Mouse (Mus musculus): Measurements from ENCODE around the gene Fosl1. TPM values are rescaled to one million over a fixed set of nuclear protein-coding genes. Genes with fewer than 3 reads are reported as not detected.
"Not testable (repeated sequence)": the region's sequence is repeated elsewhere in the genome, so short reads cannot be mapped to it uniquely, and the experiment has no call there.

Gene Fosl1
- total RNA-seq, 2 experiments from 2014 or later = not detected

DNA sequence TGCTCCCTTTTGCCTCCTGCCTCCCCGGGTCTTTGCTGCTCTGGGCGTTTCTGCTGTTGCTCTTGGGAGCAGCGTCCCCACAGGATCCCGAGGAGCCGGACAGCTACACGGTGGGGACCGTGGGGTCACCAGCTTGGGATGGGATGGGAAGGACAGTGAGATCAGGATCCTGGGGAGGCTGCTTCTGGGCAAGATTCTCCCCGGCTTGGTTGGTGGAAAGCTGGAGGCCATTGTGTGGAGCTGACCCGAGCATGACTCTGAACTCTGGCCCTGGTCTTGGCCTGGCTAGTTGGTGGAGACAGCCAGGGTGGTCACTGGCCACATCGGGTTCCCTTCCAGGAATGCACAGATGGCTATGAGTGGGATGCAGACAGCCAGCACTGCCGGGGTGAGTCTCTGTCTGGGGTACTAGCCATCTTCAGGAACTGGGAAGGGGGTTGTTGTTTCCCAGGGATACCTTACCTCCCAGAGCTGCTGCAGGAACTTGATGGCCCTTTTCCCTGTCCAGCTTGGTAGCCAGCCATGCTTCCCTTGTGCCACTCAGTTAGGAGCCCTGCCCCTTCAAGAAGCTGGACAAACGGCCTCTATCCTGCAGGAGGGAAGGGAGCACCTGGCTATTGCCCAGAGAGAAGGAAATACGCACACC, 27.8 kb downstream of the Fosl1 start:
- intact Hi-C loops (cut with DNase I) = no loop called here
- peak; percentile 28 to 46 for DNase-seq

GRCm38 (mm10) chr19:5477004-5477667, 29.8 kb downstream of the Fosl1 start:
- DNase-seq = no peak
- intact Hi-C loops (cut with DNase I) = no loop called here

- intact Hi-C loops (cut with DNase I) = no loop called here
- no peak for DNase-seq
Measured at GRCm38 (mm10) chr19:5477668-5478300, 30.4 kb downstream of the Fosl1 start.

- intact Hi-C loops (cut with DNase I) = no loop called here
- DNase-seq = no peak
Measured at GRCm38 (mm10) chr19:5480016-5480415, 32.7 kb downstream of the Fosl1 start.

DNA sequence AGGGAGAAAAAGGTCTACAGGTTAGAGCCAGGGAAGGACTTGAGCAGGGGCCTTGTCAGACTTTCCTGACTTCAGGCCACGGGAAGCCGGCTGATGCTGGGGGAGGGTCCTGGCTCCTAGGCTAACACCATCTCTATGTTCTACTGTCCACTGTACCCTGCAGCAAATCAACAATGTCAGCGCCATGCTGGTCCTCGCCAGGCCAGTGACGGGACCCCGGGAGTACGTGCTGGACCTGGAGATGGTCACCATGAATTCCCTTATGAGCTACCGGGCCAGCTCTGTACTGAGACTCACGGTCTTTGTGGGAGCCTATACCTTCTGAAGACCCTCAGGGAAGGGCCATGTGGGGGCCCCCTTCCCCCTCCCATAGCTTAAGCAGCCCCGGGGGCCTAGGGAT, 34.1 kb downstream of the Fosl1 start:
- no peak for DNase-seq
- intact Hi-C loops (cut with DNase I) = no loop called here

DNA sequence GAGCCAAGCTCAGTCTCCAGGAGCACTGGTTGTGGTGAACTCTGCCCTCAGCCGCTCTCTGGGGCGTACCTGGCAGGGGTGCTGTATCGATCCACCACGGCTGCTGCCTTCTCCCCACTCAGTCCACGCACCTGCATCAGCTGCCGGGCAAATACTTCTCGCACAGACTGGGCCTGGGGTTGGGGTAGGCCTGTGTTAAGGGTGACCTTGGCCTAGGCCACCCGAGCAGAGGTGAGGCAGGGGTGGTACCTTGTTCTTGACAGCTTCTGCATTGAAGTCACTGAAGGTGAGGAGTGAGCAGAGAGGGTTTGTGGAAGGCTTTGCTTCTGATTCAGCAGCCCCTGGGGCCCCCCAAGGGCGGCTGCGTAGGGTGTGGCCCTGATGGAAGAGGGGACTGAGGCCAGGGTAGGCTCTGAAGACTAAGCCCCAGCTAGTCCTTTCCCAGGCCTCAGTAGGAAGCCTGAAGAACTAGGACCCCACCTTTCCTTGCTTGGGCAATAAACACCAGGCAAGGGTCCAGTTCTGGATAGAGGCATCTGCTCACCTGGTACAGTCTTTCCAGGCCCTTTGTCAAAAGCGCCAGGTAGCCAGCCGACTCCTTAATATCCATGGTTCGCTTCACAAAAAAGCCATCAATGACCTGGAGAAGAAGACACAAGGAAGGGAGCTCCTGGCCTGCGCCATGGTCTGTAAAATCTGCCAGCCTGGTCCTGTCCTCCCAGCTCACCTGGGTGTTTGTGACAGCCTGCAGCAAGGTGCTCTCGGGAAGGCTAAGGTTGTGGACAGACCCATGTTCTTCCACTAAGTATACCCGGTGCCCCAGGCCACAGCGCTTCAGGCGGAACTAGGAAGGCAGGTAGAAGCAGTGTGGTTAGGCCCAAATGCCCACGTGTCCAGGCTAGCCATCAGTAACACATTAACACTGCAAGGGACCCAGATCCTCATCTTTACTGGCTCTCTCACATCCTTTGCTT, 36.3 kb downstream of the Fosl1 start:
- DNase-seq = no peak
- intact Hi-C loops (cut with DNase I) = no loop called here

- intact Hi-C loops (cut with DNase I) = no loop called here
- DNase-seq = no peak
Measured at GRCm38 (mm10) chr19:5484496-5484895, 37.1 kb downstream of the Fosl1 start.

- intact Hi-C loops (cut with DNase I) = loop anchor here (5.0 kb wide), 1 partner anchor 118 kb away; the partner anchor contains the start of genes Banf1 and Eif1ad
- DNase-seq = peak in 1 of 2 experiments; percentile 7
Measured at GRCm38 (mm10) chr19:5485371-5485770, 38.0 kb downstream of the Fosl1 start.

DNA sequence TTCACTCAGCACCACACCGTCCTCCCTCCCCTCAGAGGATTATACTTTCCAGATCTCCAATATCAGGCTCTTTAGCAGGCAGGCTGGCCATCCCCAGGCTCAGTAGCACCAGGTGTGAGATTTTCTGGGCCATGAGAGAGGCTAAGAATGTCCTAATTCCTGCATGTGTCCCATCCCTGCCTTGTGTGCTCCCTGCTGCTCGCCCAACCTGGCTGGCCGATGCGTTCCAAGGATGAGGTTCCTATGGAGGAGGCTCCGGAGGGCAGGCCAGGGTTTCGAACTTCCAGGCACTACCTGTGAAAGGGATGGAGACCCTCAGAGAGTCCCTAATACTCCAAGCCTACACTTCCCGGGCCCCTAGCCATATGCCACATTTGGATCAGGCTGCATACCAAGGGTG, 38.5 kb downstream of the Fosl1 start:
- intact Hi-C loops (cut with DNase I) = loop anchor here (2.0 to 5.0 kb wide), 3 partner anchors 21 to 119 kb away; partner anchors contain the start of genes Banf1 and Eif1ad

GRCm38 (mm10) chr19:5486286-5486685, 38.9 kb downstream of the Fosl1 start:
- intact Hi-C loops (cut with DNase I) = loop anchor here (2.0 to 5.0 kb wide), 3 partner anchors 21 to 119 kb away; partner anchors contain the start of genes Banf1 and Eif1ad
- DNase-seq = no peak

More for the DNA sequence above, 38.5 kb downstream of the Fosl1 start:
- peak in 1 of 2 experiments; percentile 2 for DNase-seq

GRCm38 (mm10) chr19:5486771-5487170, 39.4 kb downstream of the Fosl1 start:
- intact Hi-C loops (cut with DNase I) = loop anchor here (2.0 to 5.0 kb wide), 3 partner anchors 22 to 119 kb away; partner anchors contain the start of genes Banf1 and Eif1ad
- no peak for DNase-seq

- DNase-seq = peak; percentile 97 to 99
- intact Hi-C loops (cut with DNase I) = loop anchor here (1.0 to 5.0 kb wide), 4 partner anchors 23 to 121 kb away; partner anchors contain the start of genes Banf1 and Eif1ad
Measured at GRCm38 (mm10) chr19:5487768-5488550, 40.6 kb downstream of the Fosl1 start, which contains the start of gene Mus81. Gene Mus81 (minus strand): TSS chr19:5488402.

- DNase-seq = peak; percentile 98
- intact Hi-C loops (cut with DNase I) = loop anchor here (1.0 to 5.0 kb wide), 2 partner anchors 31 to 122 kb away; partner anchors contain the start of genes Banf1 and Eif1ad
Measured at GRCm38 (mm10) chr19:5488878-5489571, 41.7 kb downstream of the Fosl1 start.

DNA sequence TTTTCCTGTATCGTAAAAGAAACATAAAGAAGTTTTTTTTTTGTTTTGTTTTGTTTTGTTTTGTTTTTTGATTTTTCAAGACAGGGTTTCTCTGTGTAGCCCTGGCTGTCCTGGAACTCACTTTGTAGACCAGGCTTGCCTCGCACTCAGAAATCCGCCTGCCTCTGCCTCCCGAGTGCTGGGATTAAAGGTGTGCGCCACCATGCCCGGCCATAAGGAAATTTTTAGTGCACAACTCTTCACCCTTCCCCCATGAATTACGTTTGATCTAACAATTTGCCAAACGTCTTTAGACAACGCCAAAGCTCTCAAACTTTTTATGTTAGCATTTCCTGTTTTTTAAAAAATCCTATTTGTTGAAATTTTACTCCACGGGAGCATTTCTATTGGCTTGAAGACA, 42.4 kb downstream of the Fosl1 start:
- not testable (repeated sequence) for DNase-seq
- intact Hi-C loops (cut with DNase I) = loop anchor here (2.0 to 5.0 kb wide), 2 partner anchors 122 to 199 kb away; partner anchors contain the start of genes Banf1, Eif1ad, Map3k11 and Pcnx3

DNA sequence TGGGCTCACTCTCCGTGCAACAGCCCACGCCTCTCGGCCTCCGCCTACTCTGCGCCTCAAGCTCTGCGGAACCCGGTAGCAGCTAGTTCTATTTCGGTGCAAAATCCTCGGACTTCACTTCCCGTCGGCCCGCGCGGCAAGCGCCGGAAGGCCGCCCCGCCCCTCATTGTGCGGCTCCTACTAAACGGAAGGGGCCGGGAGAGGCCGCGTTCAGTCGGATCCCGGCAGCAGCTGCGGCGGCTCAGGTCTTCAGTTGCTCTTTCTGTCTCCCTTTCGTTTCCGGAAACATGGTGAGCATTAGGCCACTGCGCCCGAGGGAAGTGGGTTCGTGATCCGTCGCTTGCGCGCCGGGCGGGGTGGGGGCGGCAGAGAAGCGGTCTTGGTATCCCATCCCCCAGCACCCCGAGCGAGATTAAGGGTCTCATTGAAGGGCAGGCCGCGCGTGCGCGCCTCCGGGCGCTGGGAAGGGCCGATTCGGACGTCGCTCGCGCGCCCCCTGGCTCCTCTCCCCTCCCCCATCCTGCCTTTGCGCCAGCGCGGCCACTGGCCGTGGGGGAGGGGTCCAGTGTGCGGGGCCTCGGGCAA, 43.1 kb downstream of the Fosl1 start, which contains the start of gene Cfl1:
TSS of gene Cfl1 (plus strand) at position 143 of the 585 bp plus-strand sequence.
- peak; percentile 96 to 97 for DNase-seq
- intact Hi-C loops (cut with DNase I) = loop anchor here (2.0 kb wide), 1 partner anchor 198 kb away; the partner anchor contains the start of genes Map3k11 and Pcnx3

GRCm38 (mm10) chr19:5490898-5491708, 43.8 kb downstream of the Fosl1 start:
- intact Hi-C loops (cut with DNase I) = loop anchor here (1.0 to 2.0 kb wide), 2 partner anchors 19 to 198 kb away; partner anchors contain the start of genes Map3k11, Pcnx3 and Snx32
- DNase-seq = peak; percentile 93

- intact Hi-C loops (cut with DNase I) = no loop called here
- DNase-seq = no peak
Measured at GRCm38 (mm10) chr19:5492641-5493040, 45.3 kb downstream of the Fosl1 start.

All from heart, postnatal 10 days (tissue).